Mouse (Mus musculus): ENCODE results near the gene 1700030K09Rik. TPM values are rescaled to one million over a fixed set of nuclear protein-coding genes. Genes with fewer than 3 reads are reported as not detected.

Gene 1700030K09Rik
- polyA plus RNA-seq, 1 experiment from 2014 or later, result 17.2 TPM

DNA sequence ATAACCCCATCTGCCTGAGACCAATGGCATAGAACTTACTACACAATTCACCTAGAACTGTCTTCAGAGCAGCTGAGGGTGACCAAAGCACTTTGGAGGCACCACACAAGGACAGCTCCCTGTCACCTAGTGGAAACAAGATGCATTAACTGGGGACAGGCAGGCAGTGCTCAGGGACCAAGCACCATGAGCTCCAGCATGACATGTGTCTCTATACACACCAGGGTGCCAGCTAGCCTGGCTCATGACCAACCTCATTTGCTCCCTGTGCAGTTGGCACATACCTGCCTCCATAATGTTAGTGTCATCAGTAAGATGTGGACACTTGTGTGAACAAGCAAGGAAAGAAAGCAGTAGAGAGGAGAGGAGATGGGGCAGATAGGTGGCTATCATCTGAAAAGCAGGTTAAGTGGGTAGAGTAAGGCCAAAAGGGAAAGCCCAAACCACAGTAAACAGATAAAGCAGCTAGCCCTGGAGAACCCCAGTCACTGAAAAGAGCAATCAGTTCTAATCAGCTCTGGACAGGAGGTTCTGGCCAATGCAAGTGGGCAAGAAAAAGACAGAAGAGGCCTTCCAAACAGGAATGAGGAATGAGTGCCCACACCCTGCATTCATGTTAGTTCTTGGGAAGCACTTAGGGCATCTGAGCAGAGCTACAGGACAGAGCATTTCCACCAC is 61.1 kb downstream of the 1700030K09Rik start:
- Histone ChIP-seq H3K27me3 (ENCODE audit: insufficient read depth, low read length) (no peaks in the 10 kb centered on the region), H3K4me3 (ENCODE audit: low read depth, low read length) (no peak overlapping the region), H3K9ac (no peak overlapping the region), H3K27ac (ENCODE audit: low read depth) (no peak overlapping the region), H3K9me3 (ENCODE audit: low read depth, low read length) (no peaks in the 10 kb centered on the region), H3K36me3 (ENCODE audit: insufficient read depth) (peaks cover 7% of the 10 kb centered on the region; the same call in 1 of the 2 replicates), H3K4me1 (ENCODE audit: insufficient read depth) (no peaks in the 10 kb centered on the region), H3K4me2 (no peak overlapping the region)
- no peak for ATAC-seq (ENCODE audit: insufficient read depth)
- no peak for TF ChIP-seq CTCF (IDR thresholded peaks at IDR 0.05; ENCODE audit: low read depth)
- no peak for DNase-seq

DNA sequence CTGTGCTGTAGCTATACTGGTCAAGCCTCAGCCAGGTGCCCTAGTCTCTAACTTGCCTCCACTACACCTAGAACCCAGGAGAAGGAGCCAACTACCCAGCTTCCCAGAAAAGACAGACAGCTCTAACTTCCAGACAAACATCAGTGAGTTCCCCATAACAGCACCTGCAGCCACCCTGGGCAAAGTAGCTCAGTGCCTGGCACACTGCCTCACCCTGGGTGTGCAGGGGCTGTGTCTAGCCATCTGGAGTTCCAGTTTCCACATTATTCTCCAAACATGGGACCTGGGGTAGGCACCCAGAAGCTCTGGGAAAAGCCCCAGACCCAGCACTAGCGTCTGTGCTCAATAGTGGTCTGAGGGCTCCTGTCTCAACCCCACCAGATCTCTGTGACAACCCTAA is 63.8 kb downstream of the 1700030K09Rik start:
- Histone ChIP-seq H3K4me2 (no peak overlapping the region), H3K4me3 (ENCODE audit: low read depth, low read length) (no peak overlapping the region), H3K27me3 (ENCODE audit: insufficient read depth, low read length) (no peaks in the 10 kb centered on the region), H3K9me3 (ENCODE audit: low read depth, low read length) (no peaks in the 10 kb centered on the region), H3K36me3 (ENCODE audit: insufficient read depth) (peaks cover 6% of the 10 kb centered on the region; the same call in 1 of the 2 replicates), H3K4me1 (ENCODE audit: insufficient read depth) (no peaks in the 10 kb centered on the region), H3K9ac (no peak overlapping the region), H3K27ac (ENCODE audit: low read depth) (no peak overlapping the region)
- DNase-seq (no peak), ATAC-seq (ENCODE audit: insufficient read depth) (no peak)
- no peak for TF ChIP-seq CTCF (IDR thresholded peaks at IDR 0.05; ENCODE audit: low read depth)
- WGBS, result 80% methylated on average over 1 of the region's 1 CpGs

Small RNA genes within 50 kb of the gene (microRNA-seq; reads per million reads assigned to microRNA genes)
- gene Mir7068 (ENCODE audit: borderline number of aligned reads), result 1.4 reads per million

Other genes starting within 250 kb of the 1700030K09Rik start
- 0.24 TPM in 1 of 2 replicates, not detected in the other for gene Cib3, start 231.0 kb upstream of the 1700030K09Rik start, polyA plus RNA-seq (2014; fragmentation: Nextera tagmentation; extraction: Ambion mirVana)
- gene Gm11034, start 230.2 kb upstream of the 1700030K09Rik start, polyA plus RNA-seq (2014; fragmentation: Nextera tagmentation; extraction: Ambion mirVana), result not detected in 2 replicates
- 65.3 and 69.6 TPM in 2 replicates for gene Fam32a, start 224.2 kb upstream of the 1700030K09Rik start, polyA plus RNA-seq (2014; fragmentation: Nextera tagmentation; extraction: Ambion mirVana)
- gene Ap1m1, start 203.9 kb upstream of the 1700030K09Rik start, polyA plus RNA-seq (2014; fragmentation: Nextera tagmentation; extraction: Ambion mirVana), result 102 and 104 TPM in 2 replicates
- 38.2 TPM in 2 replicates for gene Gm10282, start 138.6 kb upstream of the 1700030K09Rik start, polyA plus RNA-seq (2014; fragmentation: Nextera tagmentation; extraction: Ambion mirVana)
- gene Klf2, start 124.8 kb upstream of the 1700030K09Rik start, polyA plus RNA-seq (2014; fragmentation: Nextera tagmentation; extraction: Ambion mirVana), result 14.3 and 15.2 TPM in 2 replicates
- gene Eps15l1, start 22.4 kb upstream of the 1700030K09Rik start, polyA plus RNA-seq (2014; fragmentation: Nextera tagmentation; extraction: Ambion mirVana), result 68.6 and 69.4 TPM in 2 replicates
- 1.0 and 1.9 TPM in 2 replicates for gene Calr3, start within 50 bp of the 1700030K09Rik start, polyA plus RNA-seq (2014; fragmentation: Nextera tagmentation; extraction: Ambion mirVana)
- gene Cherp, start 31.3 kb downstream of the 1700030K09Rik start, polyA plus RNA-seq (2014; fragmentation: Nextera tagmentation; extraction: Ambion mirVana), result 71.6 and 80.2 TPM in 2 replicates
- gene Slc35e1, start 48.7 kb downstream of the 1700030K09Rik start, polyA plus RNA-seq (2014; fragmentation: Nextera tagmentation; extraction: Ambion mirVana), result 21.5 and 24.4 TPM in 2 replicates
- gene Med26, start 104.4 kb downstream of the 1700030K09Rik start, polyA plus RNA-seq (2014; fragmentation: Nextera tagmentation; extraction: Ambion mirVana), result 16.7 and 17.5 TPM in 2 replicates
- 121 and 130 TPM in 2 replicates for gene Smim7, start 127.2 kb downstream of the 1700030K09Rik start, polyA plus RNA-seq (2014; fragmentation: Nextera tagmentation; extraction: Ambion mirVana)
- 12.7 and 18.3 TPM in 2 replicates for gene Tmem38a, start 128.2 kb downstream of the 1700030K09Rik start, polyA plus RNA-seq (2014; fragmentation: Nextera tagmentation; extraction: Ambion mirVana)
- 0.03 TPM in 1 of 2 replicates, not detected in the other for gene Nwd1, start 202.8 kb downstream of the 1700030K09Rik start, polyA plus RNA-seq (2014; fragmentation: Nextera tagmentation; extraction: Ambion mirVana)